Mouse (Mus musculus): ENCODE data around the gene Ano6. TPM values are rescaled to one million over a fixed set of nuclear protein-coding genes. Genes with fewer than 3 reads are reported as not detected.

Ano6 gene
- polyA plus RNA-seq, 1 experiment: 5.8 TPM

- Histone ChIP-seq H3K4me1 (ENCODE audit: control insufficient read depth, insufficient read depth, low read length) (no peaks in the 10 kb centered on the region), H3K27ac (ENCODE audit: control insufficient read depth, insufficient read depth, low read depth, low read length) (no peak overlapping the region), H3K4me3 (ENCODE audit: control insufficient read depth, low read depth, low read length) (no peak overlapping the region), H3K27me3 (ENCODE audit: control insufficient read depth, insufficient read depth, low read length) (no peaks in the 10 kb centered on the region), H3K36me3 (ENCODE audit: control insufficient read depth, insufficient read depth, low read length) (no peaks in the 10 kb centered on the region)
- TF ChIP-seq POLR2A (IDR thresholded peaks at IDR 0.05; ENCODE audit: control insufficient read depth, low read depth, low read length): no peak
- TF ChIP-seq CTCF (IDR thresholded peaks at IDR 0.05; ENCODE audit: control insufficient read depth, insufficient read depth, insufficient replicate concordance, low read depth, low read length): no peak
Observed at GRCm38 (mm10) chr15:95917330-95917729, 126.7 kb downstream of the Ano6 start.

- TF ChIP-seq POLR2A (IDR thresholded peaks at IDR 0.05; ENCODE audit: control insufficient read depth, low read depth, low read length) (no peak), CTCF (IDR thresholded peaks at IDR 0.05; ENCODE audit: control insufficient read depth, insufficient read depth, insufficient replicate concordance, low read depth, low read length) (no peak)
- no peak overlapping the region for H3K27ac ChIP-seq (ENCODE audit: control insufficient read depth, insufficient read depth, low read depth, low read length)
- no peaks in the 10 kb centered on the region for H3K4me1 ChIP-seq (ENCODE audit: control insufficient read depth, insufficient read depth, low read length)
- H3K36me3 ChIP-seq (ENCODE audit: control insufficient read depth, insufficient read depth, low read length): no peaks in the 10 kb centered on the region
- H3K27me3 ChIP-seq (ENCODE audit: control insufficient read depth, insufficient read depth, low read length): no peaks in the 10 kb centered on the region
- no peak overlapping the region for H3K4me3 ChIP-seq (ENCODE audit: control insufficient read depth, low read depth, low read length)
Observed at GRCm38 (mm10) chr15:95920047-95920446, 129.4 kb downstream of the Ano6 start.

- no peak for TF ChIP-seq POLR2A (IDR thresholded peaks at IDR 0.05; ENCODE audit: control insufficient read depth, low read depth, low read length)
- no peak for TF ChIP-seq CTCF (IDR thresholded peaks at IDR 0.05; ENCODE audit: control insufficient read depth, insufficient read depth, insufficient replicate concordance, low read depth, low read length)
- Histone ChIP-seq H3K27ac (ENCODE audit: control insufficient read depth, insufficient read depth, low read depth, low read length) (no peak overlapping the region), H3K36me3 (ENCODE audit: control insufficient read depth, insufficient read depth, low read length) (no peaks in the 10 kb centered on the region), H3K27me3 (ENCODE audit: control insufficient read depth, insufficient read depth, low read length) (no peaks in the 10 kb centered on the region), H3K4me1 (ENCODE audit: control insufficient read depth, insufficient read depth, low read length) (no peaks in the 10 kb centered on the region), H3K4me3 (ENCODE audit: control insufficient read depth, low read depth, low read length) (no peak overlapping the region)
Observed at GRCm38 (mm10) chr15:95921072-95921471, 130.4 kb downstream of the Ano6 start.

- Histone ChIP-seq H3K4me1 (ENCODE audit: control insufficient read depth, insufficient read depth, low read length) (no peaks in the 10 kb centered on the region), H3K27me3 (ENCODE audit: control insufficient read depth, insufficient read depth, low read length) (no peaks in the 10 kb centered on the region), H3K4me3 (ENCODE audit: control insufficient read depth, low read depth, low read length) (no peak overlapping the region), H3K36me3 (ENCODE audit: control insufficient read depth, insufficient read depth, low read length) (no peaks in the 10 kb centered on the region), H3K27ac (ENCODE audit: control insufficient read depth, insufficient read depth, low read depth, low read length) (no peak overlapping the region)
- TF ChIP-seq POLR2A (IDR thresholded peaks at IDR 0.05; ENCODE audit: control insufficient read depth, low read depth, low read length): no peak
- TF ChIP-seq CTCF (IDR thresholded peaks at IDR 0.05; ENCODE audit: control insufficient read depth, insufficient read depth, insufficient replicate concordance, low read depth, low read length): no peak
Observed at GRCm38 (mm10) chr15:95921639-95922038, 131.0 kb downstream of the Ano6 start.

GRCm38 (mm10) chr15:95922558-95922957, 131.9 kb downstream of the Ano6 start:
- no peaks in the 10 kb centered on the region for H3K4me1 ChIP-seq (ENCODE audit: control insufficient read depth, insufficient read depth, low read length)
- no peak overlapping the region for H3K27ac ChIP-seq (ENCODE audit: control insufficient read depth, insufficient read depth, low read depth, low read length)
- no peak for TF ChIP-seq CTCF (IDR thresholded peaks at IDR 0.05; ENCODE audit: control insufficient read depth, insufficient read depth, insufficient replicate concordance, low read depth, low read length)
- no peak for TF ChIP-seq POLR2A (IDR thresholded peaks at IDR 0.05; ENCODE audit: control insufficient read depth, low read depth, low read length)
- H3K4me3 ChIP-seq (ENCODE audit: control insufficient read depth, low read depth, low read length): no peak overlapping the region
- no peaks in the 10 kb centered on the region for H3K27me3 ChIP-seq (ENCODE audit: control insufficient read depth, insufficient read depth, low read length)
- no peaks in the 10 kb centered on the region for H3K36me3 ChIP-seq (ENCODE audit: control insufficient read depth, insufficient read depth, low read length)

- Histone ChIP-seq H3K27me3 (ENCODE audit: control insufficient read depth, insufficient read depth, low read length) (no peaks in the 10 kb centered on the region), H3K4me1 (ENCODE audit: control insufficient read depth, insufficient read depth, low read length) (no peaks in the 10 kb centered on the region), H3K4me3 (ENCODE audit: control insufficient read depth, low read depth, low read length) (no peak overlapping the region), H3K27ac (ENCODE audit: control insufficient read depth, insufficient read depth, low read depth, low read length) (no peak overlapping the region), H3K36me3 (ENCODE audit: control insufficient read depth, insufficient read depth, low read length) (no peaks in the 10 kb centered on the region)
- TF ChIP-seq CTCF (IDR thresholded peaks at IDR 0.05; ENCODE audit: control insufficient read depth, insufficient read depth, insufficient replicate concordance, low read depth, low read length) (no peak), POLR2A (IDR thresholded peaks at IDR 0.05; ENCODE audit: control insufficient read depth, low read depth, low read length) (no peak)
Observed at GRCm38 (mm10) chr15:95925334-95925986, 134.8 kb downstream of the Ano6 start.

GRCm38 (mm10) chr15:95929087-95929486, 138.4 kb downstream of the Ano6 start:
- no peak overlapping the region for H3K4me3 ChIP-seq (ENCODE audit: control insufficient read depth, low read depth, low read length)
- no peaks in the 10 kb centered on the region for H3K27me3 ChIP-seq (ENCODE audit: control insufficient read depth, insufficient read depth, low read length)
- no peak overlapping the region for H3K27ac ChIP-seq (ENCODE audit: control insufficient read depth, insufficient read depth, low read depth, low read length)
- H3K36me3 ChIP-seq (ENCODE audit: control insufficient read depth, insufficient read depth, low read length): no peaks in the 10 kb centered on the region
- TF ChIP-seq CTCF (IDR thresholded peaks at IDR 0.05; ENCODE audit: control insufficient read depth, insufficient read depth, insufficient replicate concordance, low read depth, low read length): no peak
- TF ChIP-seq POLR2A (IDR thresholded peaks at IDR 0.05; ENCODE audit: control insufficient read depth, low read depth, low read length): no peak
- no peaks in the 10 kb centered on the region for H3K4me1 ChIP-seq (ENCODE audit: control insufficient read depth, insufficient read depth, low read length)

Measured in testis, adult 2 months (tissue).